Mouse (Mus musculus): ENCODE measurements around the gene Mcur1. TPM values are rescaled to one million over a fixed set of nuclear protein-coding genes. Genes with fewer than 3 reads are reported as not detected.
A peak's percentile ranks its signal among the peaks of the same experiment; 100 is the strongest.

The Mcur1 gene
- polyA plus RNA-seq (2012; rRNA removed) = 9.2 and 10.0 TPM in 2 replicates

GRCm38 (mm10) chr13:43559711-43560457 lies at the start of gene Mcur1:
Gene Mcur1, minus strand, starts transcription at chr13:43560191.
- DNase-seq (ENCODE audit: low read depth) = peak; percentile 92
- TF ChIP-seq POLR2A (IDR thresholded peaks at IDR 0.05; ENCODE audit: borderline replicate concordance, extremely low read depth, insufficient read depth, insufficient read length, poor library complexity, severe bottlenecking) (peak; percentile 93), CTCF (IDR thresholded peaks at IDR 0.05; ENCODE audit: borderline replicate concordance, extremely low read depth, insufficient read depth, insufficient read length) (no peak)

DNA sequence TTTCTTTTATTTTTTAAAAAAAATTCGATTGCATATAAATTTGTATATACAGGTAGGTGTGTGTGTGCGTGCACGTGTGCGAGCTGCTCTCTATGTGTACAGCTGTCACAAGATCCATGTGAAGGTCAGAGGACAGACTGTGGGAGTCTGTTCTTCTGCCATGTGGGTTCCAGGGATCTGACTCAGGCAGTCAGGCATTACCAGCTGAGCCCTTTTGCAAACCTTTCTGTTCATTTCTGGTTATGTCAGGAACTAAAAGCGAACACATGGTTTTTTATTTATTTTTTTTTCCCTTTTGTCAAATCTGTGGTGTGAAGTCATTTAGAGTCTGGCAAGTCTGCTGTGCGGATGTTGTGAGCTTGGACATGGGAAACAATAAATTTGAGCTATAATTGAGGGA lies 48.9 kb upstream of the Mcur1 start:
- TF ChIP-seq POLR2A (IDR thresholded peaks at IDR 0.05; ENCODE audit: borderline replicate concordance, extremely low read depth, insufficient read depth, insufficient read length, poor library complexity, severe bottlenecking) = no peak
- no peak for TF ChIP-seq CTCF (IDR thresholded peaks at IDR 0.05; ENCODE audit: borderline replicate concordance, extremely low read depth, insufficient read depth, insufficient read length)
- DNase-seq (ENCODE audit: low read depth) = peak; percentile 54

DNA sequence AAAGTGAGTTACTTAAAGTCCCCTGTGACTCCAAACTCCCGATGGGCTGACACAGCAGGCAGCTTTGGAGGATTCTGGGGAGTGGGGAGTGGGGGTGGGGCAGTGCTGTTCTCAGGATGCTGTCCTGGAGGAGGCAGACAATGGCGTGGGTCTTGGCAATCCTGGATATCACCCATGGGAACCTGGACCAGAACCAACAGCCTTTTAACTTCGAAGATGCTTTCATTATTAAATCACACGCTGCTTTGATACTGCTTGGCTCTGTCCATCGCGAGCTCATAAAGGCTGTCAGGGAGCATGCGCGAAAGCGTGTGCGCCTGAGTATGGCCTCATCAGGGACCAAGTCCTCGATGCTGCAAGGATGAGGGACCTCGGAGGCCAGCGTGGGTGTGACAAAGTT lies 43.1 kb upstream of the Mcur1 start:
- TF ChIP-seq POLR2A (IDR thresholded peaks at IDR 0.05; ENCODE audit: borderline replicate concordance, extremely low read depth, insufficient read depth, insufficient read length, poor library complexity, severe bottlenecking) (no peak), CTCF (IDR thresholded peaks at IDR 0.05; ENCODE audit: borderline replicate concordance, extremely low read depth, insufficient read depth, insufficient read length) (no peak)
- peak; percentile 73 for DNase-seq (ENCODE audit: low read depth)

DNA sequence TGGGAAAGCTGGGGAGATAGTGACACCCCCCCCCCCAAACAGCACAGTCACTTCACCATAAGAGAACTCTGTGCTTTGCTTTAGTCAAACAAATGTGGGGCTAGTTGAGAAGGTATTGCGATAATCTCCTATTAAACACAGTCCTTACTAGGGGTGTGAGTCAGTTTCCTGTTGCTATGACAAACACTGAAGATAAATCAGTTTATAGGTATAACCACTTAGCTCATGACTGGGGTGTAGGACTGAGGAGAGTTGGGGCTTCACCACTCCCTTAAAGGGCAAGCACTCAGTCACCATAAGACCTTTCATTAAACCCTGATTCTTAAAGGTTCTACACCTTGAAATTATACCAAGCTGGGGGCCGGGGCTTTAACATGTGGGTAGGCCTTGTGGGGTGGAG lies 42.4 kb upstream of the Mcur1 start:
- DNase-seq (ENCODE audit: low read depth) = no peak
- TF ChIP-seq CTCF (IDR thresholded peaks at IDR 0.05; ENCODE audit: borderline replicate concordance, extremely low read depth, insufficient read depth, insufficient read length) (no peak), POLR2A (IDR thresholded peaks at IDR 0.05; ENCODE audit: borderline replicate concordance, extremely low read depth, insufficient read depth, insufficient read length, poor library complexity, severe bottlenecking) (no peak)

DNA sequence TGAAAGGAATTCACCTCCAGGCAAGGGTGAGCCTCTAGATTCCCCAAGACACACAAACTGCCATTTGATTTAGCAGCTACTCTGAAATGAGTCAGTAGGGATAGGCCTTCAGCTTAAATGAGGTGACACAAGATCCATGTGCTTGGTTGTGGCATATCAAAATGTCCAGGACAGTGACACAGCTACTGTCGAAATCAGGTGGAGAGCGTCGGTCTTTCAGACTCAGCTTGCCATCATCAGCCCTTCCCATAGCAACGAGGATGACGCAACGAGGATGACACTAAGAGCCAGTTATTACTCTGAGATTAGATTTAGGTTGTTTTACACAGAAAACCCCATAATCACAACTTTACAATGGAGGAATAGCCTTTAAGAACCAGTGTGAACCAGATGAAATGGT lies 41.0 kb upstream of the Mcur1 start:
- TF ChIP-seq POLR2A (IDR thresholded peaks at IDR 0.05; ENCODE audit: borderline replicate concordance, extremely low read depth, insufficient read depth, insufficient read length, poor library complexity, severe bottlenecking) = no peak
- no peak for TF ChIP-seq CTCF (IDR thresholded peaks at IDR 0.05; ENCODE audit: borderline replicate concordance, extremely low read depth, insufficient read depth, insufficient read length)
- no peak for DNase-seq (ENCODE audit: low read depth)

DNA sequence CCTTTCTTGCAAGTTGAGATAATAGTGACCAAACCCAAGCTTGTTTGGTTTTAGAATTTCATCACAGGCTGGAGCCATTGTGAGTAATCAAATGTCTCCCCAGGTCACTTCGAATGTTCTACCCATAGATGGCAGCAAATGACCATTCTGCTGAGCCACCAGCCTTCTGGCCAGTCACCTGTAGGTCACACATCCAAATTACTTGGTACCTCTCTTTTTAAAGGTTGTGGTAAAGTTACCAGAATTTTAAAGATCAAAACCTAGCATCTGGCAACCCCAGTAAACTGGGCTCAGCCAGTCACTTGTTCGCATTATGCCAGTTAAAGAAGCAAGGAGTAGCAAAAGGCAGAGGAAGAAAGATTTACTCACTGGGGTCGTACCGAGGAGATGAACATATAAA lies 35.9 kb upstream of the Mcur1 start:
- TF ChIP-seq POLR2A (IDR thresholded peaks at IDR 0.05; ENCODE audit: borderline replicate concordance, extremely low read depth, insufficient read depth, insufficient read length, poor library complexity, severe bottlenecking) (no peak), CTCF (IDR thresholded peaks at IDR 0.05; ENCODE audit: borderline replicate concordance, extremely low read depth, insufficient read depth, insufficient read length) (peak; percentile 87)
- DNase-seq (ENCODE audit: low read depth) = peak; percentile 77

- TF ChIP-seq POLR2A (IDR thresholded peaks at IDR 0.05; ENCODE audit: borderline replicate concordance, extremely low read depth, insufficient read depth, insufficient read length, poor library complexity, severe bottlenecking) (no peak), CTCF (IDR thresholded peaks at IDR 0.05; ENCODE audit: borderline replicate concordance, extremely low read depth, insufficient read depth, insufficient read length) (no peak)
Measured at GRCm38 (mm10) chr13:43592681-43593068, 32.7 kb upstream of the Mcur1 start.

DNA sequence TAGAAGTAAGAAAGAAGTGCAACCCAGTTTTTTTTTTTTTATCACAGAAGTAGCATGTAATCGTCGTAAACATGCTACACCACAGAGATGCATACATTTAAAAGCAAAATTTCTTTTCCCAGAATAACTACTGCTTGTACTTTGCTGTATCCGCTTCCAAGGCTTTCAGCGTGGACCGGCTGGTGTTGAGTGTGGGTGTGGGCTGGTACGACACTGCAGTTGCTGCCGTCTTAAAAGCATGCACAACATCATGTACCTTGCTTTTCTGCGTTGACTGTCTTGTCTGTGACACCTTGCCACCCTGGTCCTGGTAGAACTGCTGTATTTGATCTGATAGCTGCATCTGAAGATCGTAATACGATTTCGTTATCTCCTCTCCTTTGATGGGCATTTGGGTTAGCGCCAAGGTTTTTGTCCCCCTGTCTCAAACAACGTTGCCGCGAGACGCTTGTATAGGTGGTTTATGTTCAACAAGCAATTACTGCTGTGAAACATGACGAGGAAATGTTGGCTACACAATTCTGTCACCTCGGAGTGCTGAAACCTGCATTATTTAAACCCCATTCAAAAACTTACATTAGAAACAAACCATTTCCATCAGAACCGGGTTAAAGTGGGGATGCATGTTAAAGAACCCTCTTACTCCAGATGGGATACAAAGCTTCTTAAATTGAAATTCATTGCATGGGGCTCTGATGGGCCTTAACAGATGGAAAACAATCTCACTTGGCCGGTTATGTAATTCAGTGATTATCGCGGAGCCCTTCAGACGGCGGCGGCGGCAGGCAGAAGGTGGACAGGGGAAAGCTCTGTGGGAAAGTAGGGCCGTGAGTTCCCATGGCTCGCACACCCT lies 32.1 kb upstream of the Mcur1 start:
- TF ChIP-seq CTCF (IDR thresholded peaks at IDR 0.05; ENCODE audit: borderline replicate concordance, extremely low read depth, insufficient read depth, insufficient read length) (no peak), POLR2A (IDR thresholded peaks at IDR 0.05; ENCODE audit: borderline replicate concordance, extremely low read depth, insufficient read depth, insufficient read length, poor library complexity, severe bottlenecking) (no peak)
- DNase-seq (ENCODE audit: low read depth) = peak; percentile 86

More at GRCm38 (mm10) chr13:43592681-43593068, 32.7 kb upstream of the Mcur1 start:
- no peak for DNase-seq (ENCODE audit: low read depth)

DNA sequence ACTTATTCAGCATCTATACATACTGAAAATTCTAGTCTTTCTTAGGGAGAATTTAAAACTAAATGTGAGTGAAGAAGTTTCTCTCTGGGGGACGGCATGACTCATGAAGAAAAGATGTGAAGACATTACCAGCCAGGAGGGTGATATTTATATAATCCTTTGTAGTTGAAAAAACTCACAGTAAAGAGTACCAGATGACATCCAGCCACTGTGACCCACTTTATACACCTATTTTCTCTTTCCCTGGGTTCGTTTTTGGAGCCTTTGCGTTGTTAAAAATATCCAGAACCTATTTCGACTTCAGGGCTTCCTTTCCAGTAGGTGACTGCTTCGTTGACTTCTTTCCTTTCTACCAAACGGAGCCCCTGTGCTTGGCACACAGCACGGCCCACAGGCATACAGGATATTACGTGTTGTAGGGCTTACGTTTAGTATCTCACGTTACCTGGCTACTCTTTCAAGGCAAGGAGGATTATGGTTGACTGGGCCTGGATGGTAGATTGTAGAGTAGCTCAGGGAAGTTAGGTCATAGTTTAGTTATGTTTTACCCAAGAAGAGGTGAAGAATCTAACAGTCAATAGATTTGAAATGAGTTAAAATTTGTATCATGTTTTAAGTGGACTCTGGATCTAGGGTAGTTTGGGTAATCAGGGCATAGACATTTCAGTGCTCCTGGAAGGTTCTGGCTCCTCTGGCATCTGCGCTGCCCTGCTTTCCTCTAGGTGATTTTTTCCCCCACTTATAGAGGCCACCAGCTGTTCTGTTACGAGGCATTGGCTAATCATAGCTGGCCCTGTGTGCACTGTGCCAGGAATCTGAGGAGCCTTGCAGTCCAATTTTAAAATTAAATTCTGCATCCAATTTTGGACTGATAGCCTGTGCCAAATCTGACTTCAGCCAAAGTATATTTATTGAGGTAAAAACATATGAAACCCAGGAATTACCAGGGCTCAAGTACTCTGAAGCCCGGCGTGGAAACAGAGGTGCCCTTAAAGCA lies 28.2 kb upstream of the Mcur1 start:
- peak; percentile 55 for DNase-seq (ENCODE audit: low read depth)
- TF ChIP-seq CTCF (IDR thresholded peaks at IDR 0.05; ENCODE audit: borderline replicate concordance, extremely low read depth, insufficient read depth, insufficient read length) (no peak), POLR2A (IDR thresholded peaks at IDR 0.05; ENCODE audit: borderline replicate concordance, extremely low read depth, insufficient read depth, insufficient read length, poor library complexity, severe bottlenecking) (no peak)

DNA sequence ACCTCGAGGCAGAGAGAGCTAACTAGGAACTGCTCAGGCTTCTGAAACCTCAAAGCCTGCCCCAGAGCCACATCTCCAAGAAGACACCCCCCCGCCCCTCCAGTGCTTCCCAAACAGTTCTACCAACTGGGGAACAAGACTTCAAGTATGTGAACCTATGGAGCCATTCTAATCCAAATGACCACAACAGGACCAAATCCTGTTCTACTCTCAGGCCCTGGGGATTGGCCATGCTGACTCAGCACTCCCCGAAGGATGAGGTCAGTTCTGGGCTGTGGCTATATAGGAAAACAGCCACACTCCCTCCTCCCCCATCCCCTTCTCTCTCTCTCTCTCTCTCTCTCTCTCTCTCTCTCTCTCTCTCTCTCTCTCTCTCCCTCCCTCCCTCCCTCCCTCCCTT lies 27.0 kb upstream of the Mcur1 start:
- no peak for TF ChIP-seq POLR2A (IDR thresholded peaks at IDR 0.05; ENCODE audit: borderline replicate concordance, extremely low read depth, insufficient read depth, insufficient read length, poor library complexity, severe bottlenecking)
- no peak for TF ChIP-seq CTCF (IDR thresholded peaks at IDR 0.05; ENCODE audit: borderline replicate concordance, extremely low read depth, insufficient read depth, insufficient read length)
- no peak for DNase-seq (ENCODE audit: low read depth)
